Mouse (Mus musculus) liver, embryonic 16.5 days (tissue): Measurements from ENCODE around the gene Apof. TPM values are rescaled to one million over a fixed set of nuclear protein-coding genes. Genes with fewer than 3 reads are reported as not detected.
"Not testable (repeated sequence)": the region's sequence is repeated elsewhere in the genome, so short reads cannot be mapped to it uniquely, and the experiment has no call there.

ENCODE experiments used
- ATAC-seq: fragments of 200-750 bp; cut with Nextera tagmentation; 2 replicates; pipeline ENCODE4 v1.8.0; 2017; ENCODE audit warnings: low read depth, mild to moderate bottlenecking, moderate number of reproducible peaks, moderate library complexity
- H3K27ac ChIP-seq: fragments of 300-500 bp; sonication (generic); 2 replicates; pipeline ENCODE4 v1.5.1; 2014; ENCODE audit warnings: mild to moderate bottlenecking, low read length
- H3K27me3 ChIP-seq: fragments of 300-500 bp; sonication (generic); 2 replicates; pipeline ENCODE4 v1.6.1; 2014; ENCODE audit warnings: low read depth, low read length, mixed read lengths; ENCODE audit not compliant: control insufficient read depth, insufficient read depth
- H3K36me3 ChIP-seq: fragments of 300-500 bp; sonication (generic); 2 replicates; pipeline ENCODE4 v1.6.1; 2014; ENCODE audit warnings: mild to moderate bottlenecking; ENCODE audit not compliant: control insufficient read depth, insufficient read depth
- H3K4me1 ChIP-seq: fragments of 300-500 bp; sonication (generic); 2 replicates; pipeline ENCODE4 v1.6.1; 2014; ENCODE audit warnings: low read depth, low read length, mixed read lengths; ENCODE audit not compliant: control insufficient read depth
- H3K4me2 ChIP-seq: fragments of 300-500 bp; sonication (generic); 2 replicates; pipeline ENCODE4 v1.6.1; 2014; ENCODE audit warnings: low read depth, low read length, mixed read lengths
- H3K4me3 ChIP-seq: fragments of 300-500 bp; sonication (generic); 2 replicates; pipeline ENCODE4 v1.5.1; 2014; ENCODE audit warnings: low read depth, mild to moderate bottlenecking, low read length
- H3K9ac ChIP-seq: fragments of 300-500 bp; sonication (generic); 2 replicates; pipeline ENCODE4 v1.6.1; 2014; ENCODE audit warnings: low read depth, low read length
- H3K9me3 ChIP-seq: fragments of 300-500 bp; sonication (generic); replicated peaks from 2 replicates; pipeline ENCODE4 v1.6.1; 2016; ENCODE audit warnings: low read length; ENCODE audit not compliant: control insufficient read depth
- WGBS: fragments of 180-500 bp; shearing (Covaris S2); extraction: QIAGEN DNeasy Blood & Tissue Kit; methylation state at CpG from one replicate; pipeline ENCODE4 v1.1.7; 2014; ENCODE audit not compliant: insufficient replicate concordance; 5-methylcytosine and 5-hydroxymethylcytosine counted together
- polyA plus RNA-seq: library from polyadenylated mRNA; unstranded; fragments of >200 nt; fragmentation: Nextera tagmentation; extraction: Ambion mirVana; gene quantifications from 2 replicates; pipeline ENCODE4 v1.2.1, GENCODE M21; 2015

The Apof gene
- polyA plus RNA-seq, 1 experiment from 2014 or later: 253 TPM

DNA sequence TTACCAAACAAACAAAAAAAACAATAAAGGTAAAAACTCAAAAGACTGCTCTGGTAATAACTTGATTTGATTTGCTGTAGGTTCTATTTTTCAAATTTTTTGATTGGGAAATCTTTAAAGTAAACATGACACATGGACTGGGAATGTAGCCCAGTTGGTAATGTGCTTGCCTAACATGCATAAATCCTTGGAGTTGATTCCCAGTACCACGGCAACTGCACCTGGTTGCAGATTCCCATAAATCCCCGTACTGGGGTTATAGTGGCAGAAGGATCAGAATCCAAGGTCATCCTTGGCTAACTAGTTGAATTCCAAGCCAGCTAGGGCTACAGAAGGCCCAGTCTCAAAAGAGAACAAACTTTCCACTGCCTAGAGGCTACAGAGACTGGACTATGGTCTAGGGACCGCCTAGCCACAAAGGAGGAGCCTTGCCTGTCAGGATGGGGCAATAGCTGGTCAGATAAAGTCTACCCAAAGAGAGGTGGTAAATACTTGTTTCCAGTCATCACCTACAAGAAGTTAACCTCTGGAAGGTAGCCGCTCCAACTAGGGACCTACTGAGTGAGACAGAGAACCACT lies 14.7 kb upstream of the Apof start, which contains the start of gene Apon:
TSS of gene Apon (plus strand) at position 420 of the 579 bp plus-strand sequence.
- Histone ChIP-seq H3K4me2 (no peak within 1 kb of the TSS), H3K4me1 (no peaks in the 10 kb centered on the region), H3K27me3 (no peaks in the 10 kb centered on the region), H3K9me3 (no peaks in the 10 kb centered on the region), H3K27ac (peak within 1 kb of the TSS; percentile 18), H3K4me3 (no peak within 1 kb of the TSS), H3K9ac (no peak within 1 kb of the TSS), H3K36me3 (peaks cover 35% of the 10 kb centered on the region)
- peak; percentile 48 for ATAC-seq
- WGBS: 67% methylated on average over 4 of the region's 4 CpGs

- WGBS: 77% methylated on average over 8 of the region's 8 CpGs
- Histone ChIP-seq H3K9me3 (no peaks in the 10 kb centered on the region), H3K9ac (no peak overlapping the region), H3K27ac (no peak overlapping the region), H3K4me1 (peaks cover 4% of the 10 kb centered on the region), H3K36me3 (peaks cover 17% of the 10 kb centered on the region), H3K27me3 (no peaks in the 10 kb centered on the region), H3K4me3 (no peak overlapping the region), H3K4me2 (no peak overlapping the region)
- no peak for ATAC-seq
These were observed 12.5 kb upstream of the Apof start for GRCm38 (mm10) chr10:128255925-128256324.

GRCm38 (mm10) chr10:128256328-128256727 lies 12.1 kb upstream of the Apof start:
- 75% methylated on average over 8 of the region's 8 CpGs for WGBS
- Histone ChIP-seq H3K27me3 (no peaks in the 10 kb centered on the region), H3K9ac (no peak overlapping the region), H3K27ac (no peak overlapping the region), H3K4me1 (peaks cover 4% of the 10 kb centered on the region), H3K4me2 (no peak overlapping the region), H3K4me3 (no peak overlapping the region), H3K9me3 (no peaks in the 10 kb centered on the region), H3K36me3 (peaks cover 13% of the 10 kb centered on the region)
- no peak for ATAC-seq

- Histone ChIP-seq H3K9me3 (no peaks in the 10 kb centered on the region), H3K36me3 (no peaks in the 10 kb centered on the region), H3K27ac (peak overlapping the region; percentile 54; the same call in 1 of the 2 replicates), H3K4me3 (no peak overlapping the region), H3K4me2 (no peak overlapping the region), H3K27me3 (no peaks in the 10 kb centered on the region), H3K9ac (no peak overlapping the region), H3K4me1 (peaks cover 4% of the 10 kb centered on the region)
- 24% methylated on average over 4 of the region's 4 CpGs for WGBS
- ATAC-seq: peak; percentile 60
These were observed 9.5 kb upstream of the Apof start for GRCm38 (mm10) chr10:128258953-128259352.

GRCm38 (mm10) chr10:128259946-128260345 lies 8.5 kb upstream of the Apof start:
- WGBS: 63% methylated on average over 5 of the region's 5 CpGs
- peaks cover 4% of the 10 kb centered on the region for H3K4me1 ChIP-seq
- no peak overlapping the region for H3K27ac ChIP-seq
- no peaks in the 10 kb centered on the region for H3K36me3 ChIP-seq
- no peak overlapping the region for H3K4me3 ChIP-seq
- H3K9ac ChIP-seq: no peak overlapping the region
- no peaks in the 10 kb centered on the region for H3K9me3 ChIP-seq
- H3K27me3 ChIP-seq: no peaks in the 10 kb centered on the region
- no peak overlapping the region for H3K4me2 ChIP-seq
- no peak for ATAC-seq

- 77% methylated on average over 7 of the region's 7 CpGs for WGBS
- not testable (repeated sequence) for H3K9me3 ChIP-seq, H3K4me2 ChIP-seq, H3K4me3 ChIP-seq, H3K27ac ChIP-seq, H3K4me1 ChIP-seq, H3K36me3 ChIP-seq, ATAC-seq, H3K27me3 ChIP-seq, H3K9ac ChIP-seq
These were observed 8.1 kb upstream of the Apof start for GRCm38 (mm10) chr10:128260376-128260775.

GRCm38 (mm10) chr10:128262300-128262699 lies 6.2 kb upstream of the Apof start:
- no peak for ATAC-seq
- no peak overlapping the region for H3K27ac ChIP-seq
- WGBS: 80% methylated on average over 22 of the region's 22 CpGs

GRCm38 (mm10) chr10:128263393-128264310 lies 4.8 kb upstream of the Apof start:
- H3K4me1 ChIP-seq: peaks cover 4% of the 10 kb centered on the region
- H3K4me3 ChIP-seq: no peak overlapping the region
- H3K27me3 ChIP-seq: no peaks in the 10 kb centered on the region
- no peaks in the 10 kb centered on the region for H3K9me3 ChIP-seq
- H3K4me2 ChIP-seq: no peak overlapping the region
- H3K36me3 ChIP-seq: no peaks in the 10 kb centered on the region
- WGBS: 57% methylated on average over 6 of the region's 6 CpGs
- no peak for ATAC-seq
- H3K9ac ChIP-seq: no peak overlapping the region
- no peak overlapping the region for H3K27ac ChIP-seq

More at GRCm38 (mm10) chr10:128262300-128262699, 6.2 kb upstream of the Apof start:
- Histone ChIP-seq H3K4me3 (no peak overlapping the region), H3K27me3 (no peaks in the 10 kb centered on the region), H3K4me1 (peaks cover 4% of the 10 kb centered on the region), H3K9ac (no peak overlapping the region), H3K4me2 (no peak overlapping the region), H3K9me3 (no peaks in the 10 kb centered on the region), H3K36me3 (no peaks in the 10 kb centered on the region)
